Mouse (Mus musculus) hindbrain, embryonic 11.5 days (tissue): ENCODE measurements around the gene Tut7. TPM values are rescaled to one million over a fixed set of nuclear protein-coding genes. Genes with fewer than 3 reads are reported as not detected.

Experiments
- ATAC-seq: fragments of 200-750 bp; cut with Nextera tagmentation; 2 replicates; pipeline ENCODE4 v1.8.0; 2017; ENCODE audit warnings: mild to moderate bottlenecking, moderate TSS enrichment, moderate library complexity; ENCODE audit not compliant: low FRiP score
- DNase-seq: peaks from one replicate; pipeline ENCODE4 v3.0.0-alpha.2; 2015; ENCODE audit warnings: low spot score
- H3K27ac ChIP-seq: fragments of 300-500 bp; sonication (generic); 2 replicates; pipeline ENCODE4 v1.5.1; 2014; ENCODE audit warnings: mild to moderate bottlenecking, low read depth, low read length
- H3K27me3 ChIP-seq: fragments of 300-500 bp; sonication (generic); 2 replicates; pipeline ENCODE4 v1.6.1; 2014; ENCODE audit warnings: mild to moderate bottlenecking, low read length, moderate library complexity, mixed read lengths; ENCODE audit not compliant: control insufficient read depth, insufficient read depth
- H3K36me3 ChIP-seq: fragments of 300-500 bp; sonication (generic); 2 replicates; pipeline ENCODE4 v1.6.1; 2014; ENCODE audit warnings: mild to moderate bottlenecking, low read length, moderate library complexity, mixed read lengths; ENCODE audit not compliant: control insufficient read depth, insufficient read depth
- H3K4me1 ChIP-seq: fragments of 300-500 bp; sonication (generic); replicated peaks from 2 replicates; pipeline ENCODE4 v1.6.1; 2014; ENCODE audit warnings: low read length, mixed read lengths; ENCODE audit not compliant: control insufficient read depth, insufficient read depth
- H3K4me2 ChIP-seq: fragments of 300-500 bp; sonication (generic); replicated peaks from 2 replicates; pipeline ENCODE4 v1.6.1; 2014; ENCODE audit warnings: mild to moderate bottlenecking, low read depth, low read length
- H3K4me3 ChIP-seq: fragments of 300-500 bp; sonication (generic); 2 replicates; pipeline ENCODE4 v1.5.1; 2014; ENCODE audit warnings: low read depth, low read length
- H3K9ac ChIP-seq: fragments of 300-500 bp; sonication (generic); 2 replicates; pipeline ENCODE4 v1.6.1; 2014; ENCODE audit warnings: low read depth, low read length
- H3K9me3 ChIP-seq: fragments of 300-500 bp; sonication (generic); 2 replicates; pipeline ENCODE4 v1.6.1; 2016; ENCODE audit warnings: low read length; ENCODE audit not compliant: control insufficient read depth
- WGBS: fragments of 180-500 bp; shearing (Covaris S2); extraction: QIAGEN DNeasy Blood & Tissue Kit; methylation state at CpG from one replicate; pipeline ENCODE4 v1.1.7; 2014; 5-methylcytosine and 5-hydroxymethylcytosine counted together
- polyA plus RNA-seq: library from polyadenylated mRNA; unstranded; fragments of >200 nt; fragmentation: Nextera tagmentation; extraction: Ambion mirVana; gene quantifications from 2 replicates; pipeline ENCODE4 v1.2.1, GENCODE M21; 2014

Gene Tut7
- polyA plus RNA-seq, 1 experiment from 2014 or later = 49.1 TPM

DNA sequence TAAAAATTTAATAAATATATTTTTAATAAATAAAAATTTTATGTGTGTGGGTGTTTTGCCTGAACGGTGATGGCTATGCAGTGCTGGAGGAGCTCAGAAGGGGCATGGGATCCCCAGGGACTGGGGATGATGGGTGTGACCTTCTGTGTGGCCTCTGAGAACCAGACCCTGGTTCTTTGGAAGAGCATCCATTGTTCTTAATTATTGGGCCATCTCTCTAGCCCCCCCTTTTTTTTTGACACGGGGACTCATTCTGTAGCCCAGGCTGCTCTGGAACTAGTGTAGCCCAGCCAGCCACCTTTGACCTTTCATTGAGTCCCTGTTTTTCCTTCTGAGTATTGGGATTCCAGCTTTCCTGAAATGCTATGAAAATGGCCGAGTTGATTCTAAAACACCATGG lies 13.9 kb upstream of the Tut7 start:
- DNase-seq = no peak
- Histone ChIP-seq H3K27me3 (no peaks in the 10 kb centered on the region), H3K4me1 (no peaks in the 10 kb centered on the region), H3K27ac (no peak overlapping the region), H3K4me2 (no peak overlapping the region), H3K4me3 (no peak overlapping the region), H3K36me3 (no peaks in the 10 kb centered on the region), H3K9ac (no peak overlapping the region), H3K9me3 (no peaks in the 10 kb centered on the region)
- WGBS = 46% methylated on average over 3 of the region's 3 CpGs
- no peak for ATAC-seq

DNA sequence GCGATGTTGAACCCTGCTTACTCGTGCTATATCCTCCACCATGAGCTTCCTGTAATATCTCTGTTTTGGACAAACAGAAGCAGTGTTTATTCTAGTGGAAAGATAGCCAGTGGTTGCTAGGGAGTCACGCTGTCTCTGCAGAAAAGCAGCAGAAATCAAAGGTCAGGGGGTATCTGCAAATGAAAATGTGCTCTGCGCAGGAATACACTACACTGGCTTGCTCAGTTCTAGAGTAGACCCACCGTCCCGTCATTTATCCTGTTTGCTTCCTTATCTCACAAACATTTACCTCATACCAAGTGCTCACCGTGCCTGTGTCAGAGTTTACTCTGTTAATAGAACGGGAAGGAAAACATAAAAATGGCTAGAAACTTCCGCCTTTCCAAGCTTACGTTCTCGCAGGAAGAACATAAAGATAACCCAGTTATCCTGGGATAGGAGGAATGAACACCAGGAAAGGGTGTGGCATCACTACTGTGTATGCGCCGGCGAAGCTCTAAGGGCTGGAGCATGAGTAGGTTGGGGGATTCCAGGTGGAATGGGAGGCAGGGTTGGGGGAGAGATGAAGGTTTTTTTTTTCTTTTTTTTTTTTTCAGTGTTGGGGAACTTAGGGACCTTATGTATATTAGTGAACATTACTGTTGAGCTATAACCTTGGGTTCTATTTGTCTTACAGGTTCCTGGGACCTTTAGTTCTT lies 13.3 kb upstream of the Tut7 start:
- no peak for DNase-seq
- Histone ChIP-seq H3K36me3 (no peaks in the 10 kb centered on the region), H3K9ac (no peak overlapping the region), H3K4me1 (no peaks in the 10 kb centered on the region), H3K27me3 (no peaks in the 10 kb centered on the region), H3K4me2 (no peak overlapping the region), H3K9me3 (no peaks in the 10 kb centered on the region), H3K27ac (no peak overlapping the region), H3K4me3 (no peak overlapping the region)
- WGBS = 83% methylated on average over 14 of the region's 14 CpGs
- no peak for ATAC-seq

- Histone ChIP-seq H3K9ac (no peak overlapping the region), H3K9me3 (no peaks in the 10 kb centered on the region), H3K4me3 (no peak overlapping the region), H3K27me3 (no peaks in the 10 kb centered on the region), H3K4me2 (no peak overlapping the region), H3K27ac (no peak overlapping the region), H3K36me3 (no peaks in the 10 kb centered on the region), H3K4me1 (no peaks in the 10 kb centered on the region)
- ATAC-seq = no peak
- 54% methylated on average over 4 of the region's 4 CpGs for WGBS
- no peak for DNase-seq
Observed at GRCm38 (mm10) chr13:59834786-59835452, 12.0 kb upstream of the Tut7 start.

DNA sequence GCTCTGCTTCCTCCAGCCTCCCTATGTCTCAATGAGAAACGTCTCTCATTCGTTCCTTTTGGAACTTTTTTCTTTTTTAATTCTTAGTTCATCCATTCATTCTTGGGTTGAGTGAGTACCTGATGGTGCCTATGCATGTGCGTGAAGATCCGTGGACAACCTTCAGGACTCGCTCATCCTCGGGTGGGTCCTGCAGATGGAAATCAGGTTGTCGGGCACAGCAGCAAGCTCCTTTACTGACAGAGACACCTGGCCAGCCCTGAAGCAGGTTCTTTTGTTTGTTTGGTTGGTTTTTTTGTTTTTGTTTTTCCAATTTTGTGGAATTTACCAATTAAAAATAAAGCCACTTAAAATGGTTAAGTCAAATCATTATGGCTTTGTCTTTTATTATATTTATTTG lies 9.9 kb upstream of the Tut7 start:
- 85% methylated on average over 7 of the region's 7 CpGs for WGBS
- no peak for ATAC-seq

GRCm38 (mm10) chr13:59832454-59832853 lies 9.5 kb upstream of the Tut7 start:
- 77% methylated on average over 7 of the region's 7 CpGs for WGBS
- no peak for DNase-seq

More for the DNA sequence above, 9.9 kb upstream of the Tut7 start:
- no peak for DNase-seq
- Histone ChIP-seq H3K36me3 (no peaks in the 10 kb centered on the region), H3K4me2 (no peak overlapping the region), H3K27ac (no peak overlapping the region), H3K4me1 (no peaks in the 10 kb centered on the region), H3K9me3 (no peaks in the 10 kb centered on the region), H3K27me3 (no peaks in the 10 kb centered on the region), H3K4me3 (no peak overlapping the region), H3K9ac (no peak overlapping the region)

DNA sequence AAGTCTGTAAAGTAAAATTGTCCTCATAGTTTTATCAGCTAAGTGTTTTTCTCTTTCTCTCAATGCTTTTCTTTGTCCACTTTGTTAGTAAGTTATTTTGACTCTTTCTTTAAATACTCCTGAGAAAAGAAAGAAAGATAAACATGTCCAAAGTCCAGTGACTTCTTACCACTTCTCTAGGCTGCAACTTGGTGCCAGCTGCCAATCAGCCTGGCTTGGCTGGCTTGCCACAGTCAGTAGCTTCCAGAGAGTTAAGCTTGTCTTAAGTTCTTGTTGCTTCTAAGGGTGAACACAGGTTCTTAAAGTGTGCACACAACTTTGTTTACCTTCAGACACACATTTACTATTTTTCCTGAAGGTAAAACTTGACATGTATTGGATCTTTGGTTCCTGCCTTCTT lies 3.0 kb upstream of the Tut7 start:
- DNase-seq (no peak), ATAC-seq (no peak)
- H3K9me3 ChIP-seq = no peaks in the 10 kb centered on the region
- no peaks in the 10 kb centered on the region for H3K4me1 ChIP-seq
- no peak overlapping the region for H3K4me2 ChIP-seq
- H3K27ac ChIP-seq = no peak overlapping the region
- H3K36me3 ChIP-seq = no peaks in the 10 kb centered on the region
- H3K4me3 ChIP-seq = no peak overlapping the region
- no peaks in the 10 kb centered on the region for H3K27me3 ChIP-seq
- no peak overlapping the region for H3K9ac ChIP-seq

More at GRCm38 (mm10) chr13:59832454-59832853, 9.5 kb upstream of the Tut7 start:
- H3K9me3 ChIP-seq = no peaks in the 10 kb centered on the region
- ATAC-seq = no peak
- H3K27me3 ChIP-seq = no peaks in the 10 kb centered on the region
- H3K27ac ChIP-seq = no peak overlapping the region
- H3K4me3 ChIP-seq = no peak overlapping the region
- H3K4me2 ChIP-seq = no peak overlapping the region
- H3K36me3 ChIP-seq = no peaks in the 10 kb centered on the region
- H3K4me1 ChIP-seq = no peaks in the 10 kb centered on the region
- no peak overlapping the region for H3K9ac ChIP-seq

- no peaks in the 10 kb centered on the region for H3K9me3 ChIP-seq
- no peak overlapping the region for H3K4me2 ChIP-seq
- WGBS = 78% methylated on average over 3 of the region's 3 CpGs
- H3K27me3 ChIP-seq = no peaks in the 10 kb centered on the region
- DNase-seq = no peak
- no peak overlapping the region for H3K27ac ChIP-seq
- no peaks in the 10 kb centered on the region for H3K36me3 ChIP-seq
- H3K4me1 ChIP-seq = no peaks in the 10 kb centered on the region
- H3K4me3 ChIP-seq = no peak overlapping the region
- H3K9ac ChIP-seq = no peak overlapping the region
- no peak for ATAC-seq
Observed at GRCm38 (mm10) chr13:59820836-59821235, 2.1 kb downstream of the Tut7 start.

- H3K9me3 ChIP-seq = no peaks in the 10 kb centered on the region
- ATAC-seq = no peak
- 81% methylated on average over 4 of the region's 4 CpGs for WGBS
- no peaks in the 10 kb centered on the region for H3K4me1 ChIP-seq
- no peak overlapping the region for H3K9ac ChIP-seq
- no peak overlapping the region for H3K4me3 ChIP-seq
- no peak overlapping the region for H3K4me2 ChIP-seq
- H3K27me3 ChIP-seq = no peaks in the 10 kb centered on the region
- H3K27ac ChIP-seq = no peak overlapping the region
- no peaks in the 10 kb centered on the region for H3K36me3 ChIP-seq
- no peak for DNase-seq
Observed at GRCm38 (mm10) chr13:59820114-59820513, 2.8 kb downstream of the Tut7 start.

GRCm38 (mm10) chr13:59817352-59817751 lies 5.6 kb downstream of the Tut7 start:
- no peaks in the 10 kb centered on the region for H3K9me3 ChIP-seq
- H3K36me3 ChIP-seq = 0 out of 2 replicates have a peak, but pooled peaks cover 2% of the 10 kb centered on the region
- no peaks in the 10 kb centered on the region for H3K4me1 ChIP-seq
- DNase-seq = no peak
- no peak overlapping the region for H3K4me3 ChIP-seq
- no peak overlapping the region for H3K4me2 ChIP-seq
- no peak overlapping the region for H3K9ac ChIP-seq
- no peak overlapping the region for H3K27ac ChIP-seq
- 94% methylated on average over 4 of the region's 4 CpGs for WGBS
- no peaks in the 10 kb centered on the region for H3K27me3 ChIP-seq
- ATAC-seq = no peak
